Mouse (Mus musculus) MEL (cell line): Measurements from ENCODE around the gene Dennd2a. TPM values are rescaled to one million over a fixed set of nuclear protein-coding genes. Genes with fewer than 3 reads are reported as not detected.

ENCODE experiments used
- DNase-seq: peaks from one replicate; pipeline ENCODE4 v3.0.0; 2011; ENCODE audit warnings: low read depth, low spot score
- H3K27ac ChIP-seq: 2 replicates; pipeline ENCODE4 v1.5.1; 2012; ENCODE audit warnings: low read depth, mild to moderate bottlenecking, control low read depth, low read length, moderate library complexity; ENCODE audit not compliant: control insufficient read depth
- H3K27me3 ChIP-seq, 2 experiments: fragments of 150-350 bp in 1 of 2; sonication (generic) in 1 of 2; 2 replicates each; pipeline ENCODE4 v1.6.1; 2012; ENCODE audit warnings: low read length in 2 of 2, mild to moderate bottlenecking in 2 of 2, improper control_type of control experiment in 1 of 2, moderate library complexity in 1 of 2; ENCODE audit not compliant: insufficient read depth in 2 of 2, control insufficient read depth in 1 of 2
- H3K36me3 ChIP-seq, 2 experiments: 2 replicates each; pipeline ENCODE4 v1.6.1; 2012 to 2014; ENCODE audit warnings: low read length in 2 of 2, improper control_type of control experiment in 1 of 2, inconsistent platforms in 1 of 2, mild to moderate bottlenecking in 1 of 2; ENCODE audit not compliant: insufficient read depth in 2 of 2, control insufficient read depth in 1 of 2
- H3K4me1 ChIP-seq, 2 experiments: fragments of 150-350 bp in 1 of 2; sonication (generic) in 1 of 2; 2 replicates each; pipeline ENCODE4 v1.6.1; 2012; ENCODE audit warnings: low read length in 2 of 2, improper control_type of control experiment in 1 of 2, mild to moderate bottlenecking in 1 of 2; ENCODE audit not compliant: insufficient read depth in 2 of 2, control insufficient read depth in 1 of 2
- H3K4me3 ChIP-seq, 2 experiments: fragments of 150-350 bp in 1 of 2; sonication (generic) in 1 of 2; 2 replicates each; pipeline ENCODE4 v1.5.1; 2012; ENCODE audit warnings: low read depth in 2 of 2, low read length in 2 of 2, mild to moderate bottlenecking in 2 of 2, moderate library complexity in 2 of 2, control low read depth in 1 of 2, improper control_type of control experiment in 1 of 2; ENCODE audit not compliant: control insufficient read depth in 1 of 2, insufficient read depth in 1 of 2
- H3K79me2 ChIP-seq: 2 replicates; pipeline ENCODE4 v1.6.1; 2012; ENCODE audit warnings: mild to moderate bottlenecking, low read length, moderate library complexity; ENCODE audit not compliant: control insufficient read depth, poor library complexity, insufficient read depth
- H3K9ac ChIP-seq: 2 replicates; pipeline ENCODE4 v1.6.1; 2012; ENCODE audit warnings: low read depth, mild to moderate bottlenecking, control low read depth, low read length, moderate library complexity; ENCODE audit not compliant: control insufficient read depth, poor library complexity, severe bottlenecking
- H3K9me3 ChIP-seq: fragments of 150-350 bp; sonication (generic); replicated peaks from 2 replicates; pipeline ENCODE4 v1.6.1; 2012; ENCODE audit warnings: mild to moderate bottlenecking, low read length, improper control_type of control experiment, moderate library complexity; ENCODE audit not compliant: insufficient read depth
- CHD1 ChIP-seq: IDR thresholded peaks from 2 replicates; pipeline ENCODE4 v1.6.1; 2012; ENCODE audit warnings: low read depth, mild to moderate bottlenecking, inconsistent platforms, low read length, improper control_type of control experiment
- CTCF ChIP-seq, 3 experiments: IDR thresholded peaks in 2 of 3; conservative IDR thresholded peaks in 1 of 3; 2 replicates each; pipeline ENCODE4 v1.5.1; 2011 to 2012; ENCODE audit warnings: low read length in 3 of 3, low read depth in 2 of 3, mild to moderate bottlenecking in 2 of 3, improper control_type of control experiment in 1 of 3, inconsistent platforms in 1 of 3, mixed read lengths in 1 of 3, moderate library complexity in 1 of 3; ENCODE audit not compliant: control insufficient read depth in 1 of 3, insufficient read depth in 1 of 3, poor library complexity in 1 of 3, severe bottlenecking in 1 of 3
- ELF1 ChIP-seq: IDR thresholded peaks from 2 replicates; pipeline ENCODE4 v1.6.1; 2014; ENCODE audit warnings: low read depth, mild to moderate bottlenecking, inconsistent platforms, low read length, improper control_type of control experiment, moderate library complexity
- EP300 ChIP-seq, 2 experiments: IDR thresholded peaks; 2 replicates each; pipeline ENCODE4 v1.6.1; 2011; ENCODE audit warnings: improper control_type of control experiment in 2 of 2, low read length in 2 of 2, low read depth in 1 of 2, mild to moderate bottlenecking in 1 of 2
- ETS1 ChIP-seq: IDR thresholded peaks from 2 replicates; pipeline ENCODE4 v1.6.1; 2012; ENCODE audit warnings: low read depth, mild to moderate bottlenecking, inconsistent platforms, low read length, improper control_type of control experiment, moderate library complexity
- JUND ChIP-seq: IDR thresholded peaks from 2 replicates; pipeline ENCODE4 v1.6.1; 2011; ENCODE audit warnings: low read depth, mild to moderate bottlenecking, improper control_type of control experiment, low read length
- MAFK ChIP-seq: IDR thresholded peaks from 2 replicates; pipeline ENCODE4 v1.6.1; 2011; ENCODE audit warnings: low read depth, mild to moderate bottlenecking, low read length, improper control_type of control experiment, borderline replicate concordance
- MAZ ChIP-seq: IDR thresholded peaks from 2 replicates; pipeline ENCODE4 v1.6.1; 2012; ENCODE audit warnings: low read depth, mild to moderate bottlenecking, inconsistent platforms, low read length, improper control_type of control experiment
- MXI1 ChIP-seq: IDR thresholded peaks from 2 replicates; pipeline ENCODE4 v1.6.1; 2011; ENCODE audit warnings: mild to moderate bottlenecking, low read depth, low read length, improper control_type of control experiment
- MYC ChIP-seq: IDR thresholded peaks from 2 replicates; pipeline ENCODE4 v1.6.1; 2011; ENCODE audit warnings: low read depth, mild to moderate bottlenecking, low read length, improper control_type of control experiment, moderate library complexity
- NELFE ChIP-seq: IDR thresholded peaks from 2 replicates; pipeline ENCODE4 v1.6.1; 2011; ENCODE audit warnings: low read depth, low read length, improper control_type of control experiment
- RAD21 ChIP-seq: IDR thresholded peaks from 2 replicates; pipeline ENCODE4 v1.6.1; 2011; ENCODE audit warnings: mild to moderate bottlenecking, low read depth, low read length, improper control_type of control experiment
- TAL1 ChIP-seq: IDR thresholded peaks from 2 replicates; pipeline ENCODE4 v1.6.1; 2012; ENCODE audit warnings: mild to moderate bottlenecking, inconsistent platforms, low read length, moderate library complexity, mixed read lengths
- TBP ChIP-seq: IDR thresholded peaks from 2 replicates; pipeline ENCODE4 v1.8.0; 2011; ENCODE audit warnings: low read depth, low read length, improper control_type of control experiment
- ZC3H11A ChIP-seq: IDR thresholded peaks from 2 replicates; pipeline ENCODE4 v1.6.1; 2012; ENCODE audit warnings: low read depth, mild to moderate bottlenecking, inconsistent platforms, low read length, improper control_type of control experiment
- ZKSCAN1 ChIP-seq: IDR thresholded peaks from 2 replicates; pipeline ENCODE4 v1.6.1; 2012; ENCODE audit warnings: low read depth, mild to moderate bottlenecking, inconsistent platforms, low read length, improper control_type of control experiment, moderate library complexity
- ZNF384 ChIP-seq: IDR thresholded peaks from 2 replicates; pipeline ENCODE4 v1.6.1; 2012; ENCODE audit warnings: low read depth, mild to moderate bottlenecking, inconsistent platforms, low read length, improper control_type of control experiment
- polyA plus RNA-seq, 2 experiments: library from polyadenylated mRNA; stranded (reverse) in 1 of 2; unstranded in 1 of 2; fragments of >175 nt in 1 of 2; fragments of >200 nt in 1 of 2; gene quantifications; 2 replicates each; pipeline versions ENCODE4 v1.2.1 to v1.2.4; 2012; ENCODE audit warnings: low replicate concordance in 2 of 2, low read depth in 1 of 2; ENCODE audit not compliant: insufficient read length in 2 of 2, insufficient read depth in 1 of 2, missing spikeins in 1 of 2
- total RNA-seq: library from RNA; depleted of rRNA; stranded (reverse); fragments of 300-350 nt; gene quantifications from 2 replicates; pipeline ENCODE4 v1.2.3, GENCODE M21; 2012

Gene Dennd2a
- total and polyA plus RNA-seq, 3 experiments = 0.15 TPM; not detected in 2

DNA sequence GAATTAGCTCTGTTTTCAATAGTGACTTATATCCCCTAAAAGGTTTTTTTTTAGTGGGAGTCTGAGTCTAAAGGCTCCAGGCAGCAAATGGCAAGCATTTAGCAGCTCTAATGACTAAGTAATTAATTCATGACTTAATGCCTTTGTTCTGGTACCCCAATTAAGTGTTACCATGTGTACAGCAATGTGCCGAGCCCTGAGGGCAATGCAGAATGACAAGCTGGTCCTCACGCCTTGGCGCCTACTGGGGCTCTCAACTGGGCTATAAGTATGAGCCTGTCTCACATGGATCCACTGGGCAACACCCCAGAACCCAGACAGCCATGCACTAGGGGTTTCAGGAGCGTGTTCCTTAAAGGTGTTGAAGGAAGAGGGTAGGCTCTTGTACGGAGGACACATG lies 66.5 kb downstream of the Dennd2a start:
- H3K79me2 ChIP-seq = no peaks in the 10 kb centered on the region
- no peak overlapping the region for H3K27ac ChIP-seq
- H3K4me1 ChIP-seq = no peaks in the 10 kb centered on the region
- DNase-seq = no peak
- TF ChIP-seq ZC3H11A = no peak
- TF ChIP-seq NELFE = no peak
- TF ChIP-seq ELF1 = no peak
- no peak for TF ChIP-seq TAL1
- TF ChIP-seq ZKSCAN1 = no peak
- no peak for TF ChIP-seq MAFK
- no peak for TF ChIP-seq ZNF384
- TF ChIP-seq CHD1 = no peak
- no peak for TF ChIP-seq CTCF (IDR thresholded peaks at IDR 0.05 in 2 of 3, conservative IDR thresholded peaks at IDR 0.05 in 1 of 3; ENCODE audit: control insufficient read depth in 1 of 3, insufficient read depth in 1 of 3, low read depth in 2 of 3, low read length in 3 of 3, poor library complexity in 1 of 3, severe bottlenecking in 1 of 3)
- TF ChIP-seq TBP = no peak
- no peak for TF ChIP-seq EP300 (IDR thresholded peaks at IDR 0.05; ENCODE audit: low read depth in 1 of 2, low read length in 2 of 2)
- H3K27me3 ChIP-seq = peaks cover 0 to 3% of the 10 kb centered on the region in 2 experiments; a peak in 1 of 4 replicates
- H3K4me3 ChIP-seq = no peak overlapping the region
- H3K9me3 ChIP-seq = no peaks in the 10 kb centered on the region
- no peak overlapping the region for H3K9ac ChIP-seq
- H3K36me3 ChIP-seq = no peaks in the 10 kb centered on the region

DNA sequence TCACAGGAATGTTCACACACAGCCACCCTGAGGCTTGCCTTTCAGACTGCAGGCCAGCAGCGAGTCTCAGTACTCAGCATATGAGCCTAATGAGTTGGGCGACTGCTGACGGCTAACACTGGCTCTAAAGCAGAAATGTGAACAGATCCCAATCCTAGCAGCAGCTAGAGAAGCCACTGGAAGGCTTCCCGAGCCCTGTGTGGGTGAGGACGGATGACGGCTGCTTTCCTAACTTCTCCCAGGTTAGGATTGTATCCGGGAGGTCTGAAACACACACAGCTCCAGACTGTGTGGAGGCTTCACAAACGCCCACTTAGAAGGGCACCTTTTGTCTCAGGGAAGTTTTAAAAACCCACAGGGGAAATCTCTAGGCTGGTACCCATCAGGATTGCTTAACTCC lies 69.4 kb downstream of the Dennd2a start:
- peaks cover 0 to 3% of the 10 kb centered on the region in 2 experiments; a peak in 2 of 4 replicates for H3K27me3 ChIP-seq
- H3K4me3 ChIP-seq = no peak overlapping the region
- no peaks in the 10 kb centered on the region for H3K4me1 ChIP-seq
- no peaks in the 10 kb centered on the region for H3K9me3 ChIP-seq
- H3K27ac ChIP-seq = no peak overlapping the region
- H3K79me2 ChIP-seq = no peaks in the 10 kb centered on the region
- no peak overlapping the region for H3K9ac ChIP-seq
- no peaks in the 10 kb centered on the region for H3K36me3 ChIP-seq
- DNase-seq = no peak
- TF ChIP-seq MAZ (no peak), ETS1 (no peak), MYC (no peak), RAD21 (no peak), TAL1 (no peak), JUND (no peak)

DNA sequence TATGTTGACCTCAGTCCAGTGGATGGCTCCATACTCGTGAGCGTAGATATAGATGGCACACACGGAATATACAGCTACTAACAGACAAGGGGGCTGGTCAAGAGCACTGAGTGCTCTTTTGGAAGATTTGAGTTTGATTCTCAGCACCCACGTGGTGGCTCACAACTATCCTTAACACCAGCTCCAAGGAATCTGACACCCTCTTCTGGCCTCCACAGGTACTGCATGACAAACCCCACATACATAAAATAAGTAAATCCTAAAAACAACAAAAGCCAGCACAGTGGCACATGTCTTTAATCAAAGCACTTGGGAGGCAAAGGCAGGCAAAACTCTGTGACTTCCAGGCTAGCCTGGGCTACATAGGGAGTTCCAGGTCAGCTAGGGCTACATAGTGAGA lies 74.0 kb downstream of the Dennd2a start:
- no peak overlapping the region for H3K4me3 ChIP-seq
- TF ChIP-seq CTCF (IDR thresholded peaks at IDR 0.05 in 2 of 3, conservative IDR thresholded peaks at IDR 0.05 in 1 of 3; ENCODE audit: control insufficient read depth in 1 of 3, insufficient read depth in 1 of 3, low read depth in 2 of 3, low read length in 3 of 3, poor library complexity in 1 of 3, severe bottlenecking in 1 of 3) (peak in 2 of 3 experiments; percentile 30 to 32; a peak in 3 of 6 replicates), EP300 (IDR thresholded peaks at IDR 0.05; ENCODE audit: low read depth in 1 of 2, low read length in 2 of 2) (no peak), RAD21 (no peak), TAL1 (no peak), MXI1 (no peak), ELF1 (no peak)
- TF ChIP-seq, all 39 proteins: peak for 1
- H3K27ac ChIP-seq = no peak overlapping the region
- peaks cover 0 to 2% of the 10 kb centered on the region in 2 experiments; a peak in 2 of 4 replicates for H3K27me3 ChIP-seq
- no peak overlapping the region for H3K9ac ChIP-seq
- H3K9me3 ChIP-seq = no peaks in the 10 kb centered on the region
- peak; percentile 44 for DNase-seq
- H3K79me2 ChIP-seq = no peaks in the 10 kb centered on the region
- no peaks in the 10 kb centered on the region for H3K36me3 ChIP-seq
- H3K4me1 ChIP-seq = no peaks in the 10 kb centered on the region
